Mouse (Mus musculus): ENCODE measurements around the gene Fam71e2.

- TF ChIP-seq POLR2A (IDR thresholded peaks at IDR 0.05; ENCODE audit: low read depth, low read length) (no peak), CTCF (conservative IDR thresholded peaks at IDR 0.05; ENCODE audit: insufficient read depth, insufficient read length, low read depth, low read length) (no peak)
Measured at GRCm38 (mm10) chr7:4816559-4816958, 45.5 kb upstream of the Fam71e2 start.

All from kidney, adult 2 months (tissue).